Mouse (Mus musculus): ENCODE results near the gene 2610318N02Rik. TPM values are rescaled to one million over a fixed set of nuclear protein-coding genes. Genes with fewer than 3 reads are reported as not detected.
"Not testable (repeated sequence)": the region's sequence is repeated elsewhere in the genome, so short reads cannot be mapped to it uniquely, and the experiment has no call there.

The 2610318N02Rik gene
- polyA plus RNA-seq (2012; rRNA removed), result 1.8 and 2.5 TPM in 2 replicates

DNA sequence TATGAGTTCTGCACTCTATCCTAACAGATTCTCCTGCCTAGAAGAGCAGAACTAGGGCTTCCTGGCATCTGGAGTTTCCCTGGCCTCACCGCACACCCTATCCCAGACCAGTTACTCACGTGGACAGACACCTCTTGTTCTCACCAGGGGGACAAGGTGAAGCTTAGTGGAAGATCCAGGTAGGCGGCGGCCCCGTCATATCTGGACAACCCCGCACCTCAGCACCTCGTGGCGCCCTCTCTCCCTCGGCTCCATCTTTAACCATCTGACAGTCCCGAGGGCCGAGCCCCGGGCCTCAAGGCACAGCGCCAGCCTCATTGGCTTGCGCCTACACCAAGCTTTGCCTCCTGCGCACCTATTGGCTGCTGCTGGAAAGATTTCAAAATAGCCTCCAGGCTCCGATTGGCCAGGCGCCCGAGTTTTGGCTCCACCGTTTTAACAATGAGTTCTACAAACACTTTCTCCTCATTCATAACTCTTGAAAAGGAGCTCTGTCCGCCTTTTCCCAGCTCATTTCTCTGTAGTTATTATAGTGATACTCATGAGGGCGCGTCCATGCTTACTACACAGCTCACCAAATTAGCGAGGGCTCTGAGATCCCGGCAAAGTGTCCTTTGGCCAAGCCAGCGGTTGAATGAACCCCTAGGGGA, at the start of gene 2610318N02Rik:
TSS of gene 2610318N02Rik (minus strand) at position 297 of the 650 bp plus-strand sequence.
- H3K27ac ChIP-seq (ENCODE audit: insufficient read depth, low read length), result no peak within 1 kb of the TSS
- no peaks in the 10 kb centered on the region for H3K4me1 ChIP-seq (ENCODE audit: control insufficient read depth, insufficient read depth, low read length)
- TF ChIP-seq POLR2A (IDR thresholded peaks at IDR 0.05; ENCODE audit: extremely low read depth, insufficient read depth, low read length) (no peak), CTCF (IDR thresholded peaks at IDR 0.05; ENCODE audit: extremely low read depth, insufficient read depth, low read length) (no peak)
- H3K4me3 ChIP-seq (ENCODE audit: insufficient read depth, low read length), result peak within 1 kb of the TSS; percentile 9; the same call in 1 of the 2 replicates

DNA sequence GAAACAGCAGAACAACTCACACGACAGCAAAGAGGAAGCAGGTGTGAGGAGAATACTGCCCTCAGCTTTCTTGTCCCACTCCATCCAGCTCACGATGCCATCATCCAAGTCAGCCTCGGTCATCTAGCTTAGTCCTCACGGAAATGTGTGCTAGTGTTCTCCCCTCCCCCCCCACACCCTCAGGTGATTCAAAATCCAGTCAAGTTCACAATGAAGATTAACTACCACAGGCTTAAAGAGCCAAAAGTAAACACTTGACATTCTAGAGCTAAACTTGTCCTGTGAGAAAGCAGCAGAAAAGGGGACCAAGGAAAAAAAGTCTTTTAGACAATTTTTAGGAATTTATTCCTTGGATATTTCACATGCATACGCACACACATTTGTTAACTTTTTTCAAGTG, 43.1 kb upstream of the 2610318N02Rik start:
- H3K4me3 ChIP-seq (ENCODE audit: insufficient read depth, low read length), result no peak overlapping the region
- TF ChIP-seq POLR2A (IDR thresholded peaks at IDR 0.05; ENCODE audit: extremely low read depth, insufficient read depth, low read length), result no peak
- no peak for TF ChIP-seq CTCF (IDR thresholded peaks at IDR 0.05; ENCODE audit: extremely low read depth, insufficient read depth, low read length)
- H3K27ac ChIP-seq (ENCODE audit: insufficient read depth, low read length), result no peak overlapping the region
- H3K4me1 ChIP-seq (ENCODE audit: control insufficient read depth, insufficient read depth, low read length), result no peaks in the 10 kb centered on the region

DNA sequence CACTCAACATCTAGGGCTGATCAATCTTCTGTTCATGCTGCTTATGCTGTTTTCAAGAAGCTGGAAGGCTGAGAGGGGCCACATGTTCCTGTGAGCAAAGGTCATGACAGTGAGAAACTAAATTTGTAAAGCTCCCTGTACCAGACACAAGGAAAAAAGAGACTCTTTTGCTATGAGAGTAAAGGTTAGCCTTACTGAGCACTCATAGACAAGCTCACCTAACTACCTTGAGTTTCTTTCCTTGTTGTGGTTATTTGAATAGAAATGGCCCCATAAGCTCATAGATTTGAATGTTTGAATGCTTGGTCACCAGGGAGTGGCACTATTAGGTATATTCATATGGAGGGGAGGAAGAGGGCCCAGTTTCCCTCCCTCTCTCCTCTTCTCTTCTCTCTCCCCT, 42.2 kb upstream of the 2610318N02Rik start:
- no peak overlapping the region for H3K27ac ChIP-seq (ENCODE audit: insufficient read depth, low read length)
- H3K4me3 ChIP-seq (ENCODE audit: insufficient read depth, low read length), result no peak overlapping the region
- H3K4me1 ChIP-seq (ENCODE audit: control insufficient read depth, insufficient read depth, low read length), result peaks cover 1% of the 10 kb centered on the region; the same call in 1 of the 2 replicates
- TF ChIP-seq CTCF (IDR thresholded peaks at IDR 0.05; ENCODE audit: extremely low read depth, insufficient read depth, low read length) (no peak), POLR2A (IDR thresholded peaks at IDR 0.05; ENCODE audit: extremely low read depth, insufficient read depth, low read length) (no peak)

DNA sequence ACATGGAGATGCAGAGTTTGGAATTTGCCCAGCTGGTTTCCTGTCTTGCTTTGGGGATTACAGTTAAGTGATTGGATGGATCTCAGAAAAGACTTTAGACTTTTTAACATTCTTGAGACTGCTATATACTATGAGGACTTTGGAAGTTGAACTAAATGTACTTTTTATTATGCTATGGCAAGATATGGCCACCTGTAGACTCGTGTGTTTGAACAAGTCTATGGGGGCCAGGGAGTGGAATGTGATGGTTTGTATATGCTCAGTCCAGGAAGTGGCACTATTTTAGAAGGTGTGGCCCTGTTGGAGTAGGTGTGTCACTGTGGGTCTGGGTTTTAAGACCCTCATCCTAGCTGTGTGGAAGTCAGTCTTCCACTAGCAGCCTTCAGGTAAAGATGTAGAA, 40.5 kb upstream of the 2610318N02Rik start:
- H3K4me1 ChIP-seq (ENCODE audit: control insufficient read depth, insufficient read depth, low read length); H3K4me3 ChIP-seq (ENCODE audit: insufficient read depth, low read length); H3K27ac ChIP-seq (ENCODE audit: insufficient read depth, low read length): not testable (repeated sequence)

DNA sequence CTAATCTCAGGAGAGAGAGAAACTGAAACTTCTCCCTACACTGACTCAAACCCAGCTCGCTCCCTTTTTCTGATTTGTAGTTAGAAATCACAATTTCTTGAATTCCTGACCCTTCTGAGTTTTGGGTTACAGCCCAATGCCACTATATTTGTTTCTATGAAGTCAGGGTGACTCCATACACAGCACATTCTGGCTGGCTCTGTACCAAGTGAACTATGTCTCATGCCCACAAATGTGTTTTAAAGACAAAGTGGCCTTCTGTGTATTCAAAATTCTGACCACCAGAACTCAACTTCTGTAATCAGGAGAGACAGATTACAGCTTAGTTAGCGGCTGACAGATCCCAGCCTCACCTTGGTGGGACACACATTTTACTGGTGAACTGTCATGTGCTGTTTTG, 29.4 kb upstream of the 2610318N02Rik start:
- no peak overlapping the region for H3K4me3 ChIP-seq (ENCODE audit: insufficient read depth, low read length)
- peaks cover 3% of the 10 kb centered on the region; the same call in 1 of the 2 replicates for H3K4me1 ChIP-seq (ENCODE audit: control insufficient read depth, insufficient read depth, low read length)
- TF ChIP-seq POLR2A (IDR thresholded peaks at IDR 0.05; ENCODE audit: extremely low read depth, insufficient read depth, low read length), result no peak
- TF ChIP-seq CTCF (IDR thresholded peaks at IDR 0.05; ENCODE audit: extremely low read depth, insufficient read depth, low read length), result no peak
- no peak overlapping the region for H3K27ac ChIP-seq (ENCODE audit: insufficient read depth, low read length)

DNA sequence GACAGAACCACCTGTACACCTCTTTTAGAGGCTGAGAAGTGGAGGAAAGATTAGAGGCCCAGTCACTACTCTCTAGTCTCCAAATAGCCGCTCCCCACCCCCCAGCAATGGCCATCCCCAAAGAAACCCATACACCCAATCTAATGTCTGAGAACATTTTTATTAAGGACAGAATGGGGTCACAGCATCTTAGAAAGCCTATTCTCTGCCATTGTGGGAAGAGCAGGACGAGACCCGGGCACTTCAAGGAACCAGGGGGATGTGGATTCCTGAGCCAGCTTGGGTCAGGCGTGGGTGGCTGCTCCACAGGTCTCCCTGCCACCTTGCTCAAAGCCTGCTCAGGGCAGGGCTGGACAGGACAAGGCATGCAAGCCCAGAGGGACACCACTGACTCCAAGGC, 26.9 kb upstream of the 2610318N02Rik start:
- H3K4me3 ChIP-seq (ENCODE audit: insufficient read depth, low read length), result no peak overlapping the region
- no peak overlapping the region for H3K27ac ChIP-seq (ENCODE audit: insufficient read depth, low read length)
- no peak for TF ChIP-seq CTCF (IDR thresholded peaks at IDR 0.05; ENCODE audit: extremely low read depth, insufficient read depth, low read length)
- no peak for TF ChIP-seq POLR2A (IDR thresholded peaks at IDR 0.05; ENCODE audit: extremely low read depth, insufficient read depth, low read length)
- H3K4me1 ChIP-seq (ENCODE audit: control insufficient read depth, insufficient read depth, low read length), result no peaks in the 10 kb centered on the region

DNA sequence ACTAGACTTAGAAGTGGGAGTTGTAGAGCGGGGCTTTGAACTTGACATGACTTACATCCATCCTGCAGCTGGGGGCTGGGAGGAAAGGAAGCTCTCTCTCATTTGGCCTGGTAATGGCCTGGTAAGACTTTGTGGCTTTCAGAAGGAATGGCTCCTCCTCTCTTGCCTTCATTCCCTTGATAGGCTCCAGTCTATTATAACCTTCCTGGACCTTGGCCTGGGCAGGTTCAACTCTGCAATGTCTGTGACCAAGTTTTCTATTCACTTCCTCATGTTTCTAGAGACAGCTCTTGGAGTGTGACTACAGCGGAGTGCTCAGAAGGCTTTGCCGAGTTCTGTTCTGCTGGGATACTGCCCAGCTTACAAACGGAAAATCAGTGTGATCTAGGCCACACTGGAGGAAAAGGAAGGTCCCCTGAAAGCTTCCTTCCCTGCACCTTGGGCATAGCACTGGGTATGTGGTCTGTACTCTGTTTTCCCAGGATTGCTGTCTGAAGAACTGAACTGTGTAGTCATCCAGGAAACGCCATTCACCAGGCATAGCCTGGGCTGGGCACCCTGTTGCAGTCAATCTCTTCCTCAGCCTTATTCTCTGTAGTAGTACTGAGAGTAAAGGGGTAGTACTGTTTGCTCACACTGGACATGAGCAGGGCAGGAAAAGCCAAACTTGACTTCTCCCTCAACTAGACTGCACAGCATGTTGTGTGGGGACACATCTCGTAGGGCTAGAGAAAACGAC, 25.7 kb upstream of the 2610318N02Rik start:
- Histone ChIP-seq H3K4me3 (ENCODE audit: insufficient read depth, low read length) (no peak overlapping the region), H3K27ac (ENCODE audit: insufficient read depth, low read length) (no peak overlapping the region), H3K4me1 (ENCODE audit: control insufficient read depth, insufficient read depth, low read length) (no peaks in the 10 kb centered on the region)
- no peak for TF ChIP-seq POLR2A (IDR thresholded peaks at IDR 0.05; ENCODE audit: extremely low read depth, insufficient read depth, low read length)
- TF ChIP-seq CTCF (IDR thresholded peaks at IDR 0.05; ENCODE audit: extremely low read depth, insufficient read depth, low read length), result no peak

DNA sequence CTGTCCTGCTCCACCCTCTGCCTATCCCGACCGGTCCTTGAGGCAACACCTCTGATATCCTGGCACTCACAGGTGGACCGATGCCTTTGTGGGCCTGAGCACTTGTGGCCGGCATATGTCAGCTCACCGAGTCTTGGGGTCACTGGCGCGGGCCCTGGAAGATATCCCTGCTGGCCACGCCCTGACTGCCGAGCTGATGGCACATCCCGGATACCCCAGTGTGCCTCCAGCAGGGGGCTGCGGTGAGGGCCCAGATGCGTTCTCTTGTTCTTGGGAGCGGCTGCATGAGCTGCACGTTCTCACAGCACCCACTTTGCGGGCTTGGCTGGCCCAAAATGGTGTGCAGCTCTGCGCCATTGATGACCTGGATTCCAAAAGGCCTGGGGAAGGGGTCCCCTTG, 23.1 kb upstream of the 2610318N02Rik start:
- H3K4me3 ChIP-seq (ENCODE audit: insufficient read depth, low read length), result peak overlapping the region; percentile 59; the same call in 1 of the 2 replicates
- no peaks in the 10 kb centered on the region for H3K4me1 ChIP-seq (ENCODE audit: control insufficient read depth, insufficient read depth, low read length)
- no peak for TF ChIP-seq CTCF (IDR thresholded peaks at IDR 0.05; ENCODE audit: extremely low read depth, insufficient read depth, low read length)
- no peak for TF ChIP-seq POLR2A (IDR thresholded peaks at IDR 0.05; ENCODE audit: extremely low read depth, insufficient read depth, low read length)
- H3K27ac ChIP-seq (ENCODE audit: insufficient read depth, low read length), result no peak overlapping the region

DNA sequence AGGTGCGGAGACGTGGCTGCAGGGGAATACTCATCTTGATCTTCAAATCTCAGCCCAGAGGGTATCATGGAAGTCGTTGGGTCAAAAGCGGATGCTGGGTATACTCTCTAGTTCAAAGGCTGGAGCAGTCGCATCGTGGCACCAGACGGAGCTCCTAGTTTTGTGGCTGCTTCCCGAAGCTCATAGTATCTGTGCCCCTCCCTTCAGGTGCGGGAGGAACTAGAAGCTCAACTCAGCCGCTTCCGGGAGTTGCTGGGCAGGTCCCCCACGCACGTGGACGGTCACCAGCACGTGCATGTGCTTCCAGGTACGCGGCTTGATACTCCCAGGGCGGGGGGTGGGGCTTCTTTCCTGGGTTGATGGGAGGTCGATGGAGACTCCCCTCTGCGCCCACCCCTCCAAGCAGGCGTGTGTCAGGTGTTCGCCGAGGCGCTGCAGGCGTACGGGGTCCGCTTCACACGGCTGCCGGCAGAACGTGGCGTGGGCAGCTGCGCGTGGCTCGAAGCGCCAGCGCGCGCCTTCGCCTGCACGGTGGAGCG, 22.5 kb upstream of the 2610318N02Rik start:
- Histone ChIP-seq H3K4me3 (ENCODE audit: insufficient read depth, low read length) (peak overlapping the region; percentile 59), H3K4me1 (ENCODE audit: control insufficient read depth, insufficient read depth, low read length) (no peaks in the 10 kb centered on the region), H3K27ac (ENCODE audit: insufficient read depth, low read length) (no peak overlapping the region)
- TF ChIP-seq CTCF (IDR thresholded peaks at IDR 0.05; ENCODE audit: extremely low read depth, insufficient read depth, low read length) (no peak), POLR2A (IDR thresholded peaks at IDR 0.05; ENCODE audit: extremely low read depth, insufficient read depth, low read length) (no peak)

DNA sequence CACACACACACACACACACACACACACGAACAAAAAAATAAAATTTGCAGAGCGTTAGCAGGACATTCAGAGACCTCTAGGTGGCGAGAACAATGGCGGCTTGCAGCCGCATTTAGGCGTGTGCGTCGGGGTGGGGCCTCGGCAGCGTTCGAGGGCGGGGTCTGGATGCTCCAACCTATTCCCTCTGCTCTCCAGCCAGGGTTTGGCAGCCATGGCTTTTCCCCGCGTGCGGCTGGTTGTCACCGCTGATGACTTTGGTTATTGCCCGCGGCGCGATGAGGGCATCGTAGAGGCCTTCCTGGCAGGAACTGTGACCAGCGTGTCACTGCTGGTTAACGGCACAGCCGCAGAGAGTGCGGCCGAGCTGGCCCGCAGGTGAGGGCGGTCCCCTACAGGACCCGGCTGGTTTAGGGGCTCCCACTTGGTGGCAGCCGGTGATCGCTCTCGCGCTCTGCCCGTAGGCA, 21.8 kb upstream of the 2610318N02Rik start, which contains the start of gene Ccdc116:
TSS of gene Ccdc116 (minus strand) at position 458 of the 464 bp plus-strand sequence.
- no peaks in the 10 kb centered on the region for H3K4me1 ChIP-seq (ENCODE audit: control insufficient read depth, insufficient read depth, low read length)
- H3K27ac ChIP-seq (ENCODE audit: insufficient read depth, low read length), result no peak within 1 kb of the TSS
- H3K4me3 ChIP-seq (ENCODE audit: insufficient read depth, low read length), result peak within 1 kb of the TSS; percentile 59
- TF ChIP-seq POLR2A (IDR thresholded peaks at IDR 0.05; ENCODE audit: extremely low read depth, insufficient read depth, low read length), result peak; percentile 49; the same call in 1 of the 2 replicates
- peak; percentile 29; the same call in 1 of the 2 replicates for TF ChIP-seq CTCF (IDR thresholded peaks at IDR 0.05; ENCODE audit: extremely low read depth, insufficient read depth, low read length)

Data from cortical plate, adult 2 months (tissue).